Mouse (Mus musculus): ENCODE results near the gene Mpz. TPM values are rescaled to one million over a fixed set of nuclear protein-coding genes. Genes with fewer than 3 reads are reported as not detected.

The Mpz gene
- 3.7 TPM in 1 of 2 replicates, not detected in the other for polyA plus RNA-seq (2012; ENCODE audit: insufficient read depth, low replicate concordance)

GRCm38 (mm10) chr1:171149974-171150760 lies at the start of gene Mpz, which contains the start of gene Sdhc:
TSS of gene Mpz (plus strand) at chr1:171150711.
TSS of gene Sdhc (minus strand) at chr1:171150603.
- H3K4me3 ChIP-seq (replicated peaks) = peak within 1 kb of the TSS; percentile 99
- no peak for TF ChIP-seq GATA1 (IDR thresholded peaks at IDR 0.05; ENCODE audit: borderline replicate concordance, low read length)
- TF ChIP-seq FLI1 (IDR thresholded peaks at IDR 0.05; ENCODE audit: low read length) = peak; percentile 57; the same call in 1 of the 2 replicates
- no peaks in the 10 kb centered on the region for H3K9me3 ChIP-seq
- peaks cover 2% of the 10 kb centered on the region for H3K27me3 ChIP-seq (replicated peaks)
- peaks cover 17% of the 10 kb centered on the region for H3K36me3 ChIP-seq (replicated peaks; ENCODE audit: low read length)
- peaks cover 47% of the 10 kb centered on the region for H3K4me1 ChIP-seq

GRCm38 (mm10) chr1:171101033-171101432 lies 49.5 kb upstream of the Mpz start:
- peaks cover 18% of the 10 kb centered on the region for H3K4me1 ChIP-seq

GRCm38 (mm10) chr1:171101733-171102546 lies 48.6 kb upstream of the Mpz start:
- Histone ChIP-seq H3K4me3 (replicated peaks) (peak overlapping the region; percentile 94), H3K36me3 (replicated peaks; ENCODE audit: low read length) (no peaks in the 10 kb centered on the region), H3K27me3 (replicated peaks) (peaks cover 7% of the 10 kb centered on the region), H3K4me1 (peaks cover 18% of the 10 kb centered on the region), H3K9me3 (peaks cover 8% of the 10 kb centered on the region; the same call in 1 of the 2 replicates)
- no peak for TF ChIP-seq FLI1 (IDR thresholded peaks at IDR 0.05; ENCODE audit: low read length)
- TF ChIP-seq GATA1 (IDR thresholded peaks at IDR 0.05; ENCODE audit: borderline replicate concordance, low read length) = no peak

More at GRCm38 (mm10) chr1:171101033-171101432, 49.5 kb upstream of the Mpz start:
- no peak for TF ChIP-seq FLI1 (IDR thresholded peaks at IDR 0.05; ENCODE audit: low read length)
- TF ChIP-seq GATA1 (IDR thresholded peaks at IDR 0.05; ENCODE audit: borderline replicate concordance, low read length) = no peak
- Histone ChIP-seq H3K4me3 (replicated peaks) (no peak overlapping the region), H3K9me3 (peaks cover 9% of the 10 kb centered on the region; the same call in 1 of the 2 replicates), H3K36me3 (replicated peaks; ENCODE audit: low read length) (no peaks in the 10 kb centered on the region), H3K27me3 (replicated peaks) (peaks cover 10% of the 10 kb centered on the region)

- TF ChIP-seq FLI1 (IDR thresholded peaks at IDR 0.05; ENCODE audit: low read length) (no peak), GATA1 (IDR thresholded peaks at IDR 0.05; ENCODE audit: borderline replicate concordance, low read length) (no peak)
- peaks cover 16% of the 10 kb centered on the region for H3K4me1 ChIP-seq
- peak overlapping the region; percentile 94 for H3K4me3 ChIP-seq (replicated peaks)
- peaks cover 3% of the 10 kb centered on the region for H3K27me3 ChIP-seq (replicated peaks)
- peaks cover 8% of the 10 kb centered on the region; the same call in 1 of the 2 replicates for H3K9me3 ChIP-seq
- H3K36me3 ChIP-seq (replicated peaks; ENCODE audit: low read length) = no peaks in the 10 kb centered on the region
Measured at GRCm38 (mm10) chr1:171102547-171103177, 47.8 kb upstream of the Mpz start.

- Histone ChIP-seq H3K4me3 (replicated peaks) (peak overlapping the region; percentile 94), H3K4me1 (peaks cover 14% of the 10 kb centered on the region), H3K9me3 (peaks cover 8% of the 10 kb centered on the region; the same call in 1 of the 2 replicates), H3K36me3 (replicated peaks; ENCODE audit: low read length) (no peaks in the 10 kb centered on the region), H3K27me3 (replicated peaks) (peaks cover 2% of the 10 kb centered on the region)
- TF ChIP-seq GATA1 (IDR thresholded peaks at IDR 0.05; ENCODE audit: borderline replicate concordance, low read length) = no peak
- TF ChIP-seq FLI1 (IDR thresholded peaks at IDR 0.05; ENCODE audit: low read length) = no peak
Measured at GRCm38 (mm10) chr1:171103179-171103840, 47.2 kb upstream of the Mpz start.

- H3K4me3 ChIP-seq (replicated peaks) = no peak overlapping the region
- H3K9me3 ChIP-seq = 0 out of 2 replicates have a peak, but pooled peaks cover 3% of the 10 kb centered on the region
- no peaks in the 10 kb centered on the region for H3K36me3 ChIP-seq (replicated peaks; ENCODE audit: low read length)
- peaks cover 21% of the 10 kb centered on the region for H3K4me1 ChIP-seq
- peaks cover 2% of the 10 kb centered on the region for H3K27me3 ChIP-seq (replicated peaks)
- TF ChIP-seq FLI1 (IDR thresholded peaks at IDR 0.05; ENCODE audit: low read length) (no peak), GATA1 (IDR thresholded peaks at IDR 0.05; ENCODE audit: borderline replicate concordance, low read length) (no peak)
Measured at GRCm38 (mm10) chr1:171105226-171105625, 45.3 kb upstream of the Mpz start.

GRCm38 (mm10) chr1:171109620-171110019 lies 40.9 kb upstream of the Mpz start:
- H3K4me1 ChIP-seq = peaks cover 38% of the 10 kb centered on the region
- no peaks in the 10 kb centered on the region for H3K9me3 ChIP-seq
- no peaks in the 10 kb centered on the region for H3K27me3 ChIP-seq (replicated peaks)
- H3K4me3 ChIP-seq (replicated peaks) = no peak overlapping the region
- no peak for TF ChIP-seq FLI1 (IDR thresholded peaks at IDR 0.05; ENCODE audit: low read length)
- H3K36me3 ChIP-seq (replicated peaks; ENCODE audit: low read length) = no peaks in the 10 kb centered on the region

GRCm38 (mm10) chr1:171110659-171111019 lies 39.9 kb upstream of the Mpz start:
- H3K4me1 ChIP-seq = peaks cover 46% of the 10 kb centered on the region
- no peaks in the 10 kb centered on the region for H3K27me3 ChIP-seq (replicated peaks)
- no peaks in the 10 kb centered on the region for H3K9me3 ChIP-seq
- no peaks in the 10 kb centered on the region for H3K36me3 ChIP-seq (replicated peaks; ENCODE audit: low read length)
- TF ChIP-seq GATA1 (IDR thresholded peaks at IDR 0.05; ENCODE audit: borderline replicate concordance, low read length) (no peak), FLI1 (IDR thresholded peaks at IDR 0.05; ENCODE audit: low read length) (no peak)
- H3K4me3 ChIP-seq (replicated peaks) = peak overlapping the region; percentile 93
